Mouse (Mus musculus) G1E (cell line): ENCODE measurements around the gene Tirap. TPM values are rescaled to one million over a fixed set of nuclear protein-coding genes. Genes with fewer than 3 reads are reported as not detected.

Experiments
- ATAC-seq: 2 replicates; pipeline ENCODE4 v1.8.0; 2016; ENCODE audit warnings: mild to moderate bottlenecking; ENCODE audit not compliant: insufficient number of reproducible peaks, poor library complexity, low FRiP score, severe bottlenecking; ENCODE audit errors: extremely low read depth
- DNase-seq: peaks from one replicate; pipeline ENCODE4 v3.0.0; 2012; ENCODE audit warnings: low spot score
- H3K27me3 ChIP-seq: 2 replicates; pipeline ENCODE4 v1.6.1; 2012; ENCODE audit warnings: mild to moderate bottlenecking, low read length, inconsistent platforms; ENCODE audit not compliant: insufficient read depth
- H3K36me3 ChIP-seq: replicated peaks from 2 replicates; pipeline ENCODE3; 2012; ENCODE audit warnings: mild to moderate bottlenecking, inconsistent platforms
- H3K4me1 ChIP-seq: 2 replicates; pipeline ENCODE4 v1.6.1; 2012; ENCODE audit warnings: low read depth, low read length, inconsistent platforms, mixed read lengths; ENCODE audit not compliant: insufficient read depth
- H3K4me3 ChIP-seq: 2 replicates; pipeline ENCODE4 v1.5.1; 2012; ENCODE audit warnings: low read depth, mild to moderate bottlenecking, inconsistent platforms, low read length, moderate library complexity, mixed read lengths
- H3K9me3 ChIP-seq: replicated peaks from 2 replicates; pipeline ENCODE4 v1.6.1; 2012; ENCODE audit warnings: inconsistent platforms
- CTCF ChIP-seq: IDR thresholded peaks from 2 replicates; pipeline ENCODE4 v1.5.1; 2012; ENCODE audit warnings: low read depth, low read length, inconsistent platforms, mixed read lengths
- GATA1 ChIP-seq: IDR thresholded peaks from 2 replicates; pipeline ENCODE4 v1.6.1; 2012; ENCODE audit warnings: borderline replicate concordance, low read length, inconsistent platforms, mixed read lengths
- GATA2 ChIP-seq: IDR thresholded peaks from 2 replicates; pipeline ENCODE4 v1.6.1; 2012; ENCODE audit warnings: low read depth, low read length, inconsistent platforms, borderline replicate concordance
- POLR2AphosphoS5 ChIP-seq: IDR thresholded peaks from 2 replicates; pipeline ENCODE4 v1.6.1; 2012; ENCODE audit warnings: low read depth, low read length, inconsistent platforms; ENCODE audit not compliant: insufficient replicate concordance
- TAL1 ChIP-seq: conservative IDR thresholded peaks from 2 replicates; pipeline ENCODE4 v1.6.1; 2012; ENCODE audit warnings: low read depth, low read length, inconsistent platforms, mixed read lengths
- polyA plus RNA-seq: library from polyadenylated mRNA; stranded (reverse); fragments of >175 nt; gene quantifications from 2 replicates; pipeline ENCODE4 v1.2.3, GENCODE M21; 2012
- total RNA-seq, 2 experiments: library from RNA; stranded (forward) in 1 of 2; stranded (reverse) in 1 of 2; fragments of 200-1000 nt in 1 of 2; fragments of >200 nt in 1 of 2; fragmentation: Nextera tagmentation in 1 of 2; gene quantifications; 2 replicates each; pipeline ENCODE4 v1.2.3; 2014 to 2017

Tirap gene
- total and polyA plus RNA-seq, 3 experiments: 5.0 to 8.1 (median 6.8) TPM

GRCm38 (mm10) chr9:35204421-35204820 lies 4.3 kb upstream of the Tirap start:
- no peak overlapping the region for H3K4me3 ChIP-seq
- no peaks in the 10 kb centered on the region for H3K27me3 ChIP-seq
- no peak for DNase-seq
- no peak for TF ChIP-seq GATA1
- no peak for TF ChIP-seq TAL1
- no peak for TF ChIP-seq POLR2AphosphoS5
- TF ChIP-seq GATA2: no peak
- H3K4me1 ChIP-seq: peaks cover 48% of the 10 kb centered on the region
- H3K36me3 ChIP-seq: peaks cover 64% of the 10 kb centered on the region
- no peak for ATAC-seq
- no peaks in the 10 kb centered on the region for H3K9me3 ChIP-seq

- DNase-seq: no peak
- no peaks in the 10 kb centered on the region for H3K9me3 ChIP-seq
- H3K4me3 ChIP-seq: no peak overlapping the region
- H3K4me1 ChIP-seq: peaks cover 49% of the 10 kb centered on the region
- no peaks in the 10 kb centered on the region for H3K27me3 ChIP-seq
- no peak for TF ChIP-seq CTCF
- TF ChIP-seq TAL1: no peak
- no peak for TF ChIP-seq GATA2
- no peak for TF ChIP-seq GATA1
- TF ChIP-seq POLR2AphosphoS5: no peak
- ATAC-seq: no peak
- peaks cover 55% of the 10 kb centered on the region for H3K36me3 ChIP-seq
These were observed 3.4 kb upstream of the Tirap start for GRCm38 (mm10) chr9:35203536-35203935.

GRCm38 (mm10) chr9:35200529-35201060 lies 504 bp upstream of the Tirap start:
- no peak for TF ChIP-seq POLR2AphosphoS5
- TF ChIP-seq GATA1: no peak
- no peak for TF ChIP-seq CTCF
- 0 out of 2 replicates have a peak, but pooled peaks have one; percentile 9 for TF ChIP-seq TAL1
- TF ChIP-seq GATA2: no peak
- ATAC-seq: peak; percentile 46; the same call in 1 of the 2 replicates
- H3K36me3 ChIP-seq: peaks cover 33% of the 10 kb centered on the region
- peaks cover 48% of the 10 kb centered on the region for H3K4me1 ChIP-seq
- H3K9me3 ChIP-seq: no peaks in the 10 kb centered on the region
- H3K27me3 ChIP-seq: no peaks in the 10 kb centered on the region
- H3K4me3 ChIP-seq: peak overlapping the region; percentile 78
- DNase-seq: peak; percentile 9

GRCm38 (mm10) chr9:35198945-35199771 lies 933 bp downstream of the Tirap start:
- ATAC-seq: 0 out of 2 replicates have a peak, but pooled peaks have one; percentile 9
- TF ChIP-seq GATA2 (no peak), TAL1 (no peak), GATA1 (no peak), POLR2AphosphoS5 (no peak), CTCF (no peak)
- H3K4me3 ChIP-seq: peak overlapping the region; percentile 78
- no peaks in the 10 kb centered on the region for H3K27me3 ChIP-seq
- DNase-seq: no peak
- H3K36me3 ChIP-seq: peaks cover 20% of the 10 kb centered on the region
- peaks cover 48% of the 10 kb centered on the region for H3K4me1 ChIP-seq
- no peaks in the 10 kb centered on the region for H3K9me3 ChIP-seq

GRCm38 (mm10) chr9:35198351-35198750 lies 1.7 kb downstream of the Tirap start:
- H3K4me3 ChIP-seq: no peak overlapping the region
- H3K27me3 ChIP-seq: no peaks in the 10 kb centered on the region
- peaks cover 45% of the 10 kb centered on the region for H3K4me1 ChIP-seq
- DNase-seq (no peak), ATAC-seq (no peak)
- no peak for TF ChIP-seq POLR2AphosphoS5
- TF ChIP-seq CTCF: no peak
- no peak for TF ChIP-seq GATA2
- no peak for TF ChIP-seq TAL1
- no peak for TF ChIP-seq GATA1
- no peaks in the 10 kb centered on the region for H3K9me3 ChIP-seq
- H3K36me3 ChIP-seq: peaks cover 17% of the 10 kb centered on the region

- H3K36me3 ChIP-seq: peaks cover 19% of the 10 kb centered on the region
- no peak for DNase-seq
- no peak for ATAC-seq
- H3K9me3 ChIP-seq: no peaks in the 10 kb centered on the region
- H3K4me3 ChIP-seq: no peak overlapping the region
- no peaks in the 10 kb centered on the region for H3K27me3 ChIP-seq
- TF ChIP-seq GATA1 (no peak), CTCF (no peak), TAL1 (no peak)
- H3K4me1 ChIP-seq: peaks cover 39% of the 10 kb centered on the region
These were observed 2.5 kb downstream of the Tirap start for GRCm38 (mm10) chr9:35197625-35198024.

GRCm38 (mm10) chr9:35194048-35194447 lies 6.0 kb downstream of the Tirap start:
- Histone ChIP-seq H3K4me1 (peaks cover 8% of the 10 kb centered on the region), H3K4me3 (no peak overlapping the region), H3K27me3 (no peaks in the 10 kb centered on the region), H3K9me3 (no peaks in the 10 kb centered on the region), H3K36me3 (peaks cover 47% of the 10 kb centered on the region)
- TF ChIP-seq CTCF (no peak), POLR2AphosphoS5 (no peak), GATA2 (no peak), GATA1 (no peak), TAL1 (no peak)
- ATAC-seq: no peak
- no peak for DNase-seq
